Mouse (Mus musculus) midbrain, postnatal 0 days (tissue): ENCODE results near the gene Sbf1. TPM values are rescaled to one million over a fixed set of nuclear protein-coding genes. Genes with fewer than 3 reads are reported as not detected.
A peak's percentile ranks its signal among the peaks of the same experiment; 100 is the strongest.

Experiments
- ATAC-seq: fragments of 200-750 bp; cut with Nextera tagmentation; 2 replicates; pipeline ENCODE4 v1.8.0; 2017; ENCODE audit warnings: moderate number of reproducible peaks, mild to moderate bottlenecking, moderate TSS enrichment, moderate library complexity; ENCODE audit not compliant: low FRiP score
- DNase-seq: peaks from one replicate; pipeline ENCODE4 v3.0.0-alpha.2; 2015; ENCODE audit warnings: low spot score
- H3K27ac ChIP-seq: fragments of 300-500 bp; sonication (generic); 2 replicates; pipeline ENCODE4 v1.5.1; 2014; ENCODE audit warnings: low read depth, mild to moderate bottlenecking, low read length, mixed read lengths
- H3K27me3 ChIP-seq: fragments of 300-500 bp; sonication (generic); 2 replicates; pipeline ENCODE4 v1.6.1; 2014; ENCODE audit warnings: low read length, control low read depth, mixed read lengths; ENCODE audit not compliant: insufficient read depth
- H3K36me3 ChIP-seq: fragments of 300-500 bp; sonication (generic); 2 replicates; pipeline ENCODE4 v1.6.1; 2014; ENCODE audit warnings: low read length, control low read depth, mixed read lengths; ENCODE audit not compliant: insufficient read depth
- H3K4me1 ChIP-seq: fragments of 300-500 bp; sonication (generic); 2 replicates; pipeline ENCODE4 v1.6.1; 2014; ENCODE audit warnings: mild to moderate bottlenecking, control low read depth, antibody characterized with exemption, low read length, mixed read lengths; ENCODE audit not compliant: insufficient read depth
- H3K4me2 ChIP-seq: fragments of 300-500 bp; sonication (generic); 2 replicates; pipeline ENCODE4 v1.6.1; 2014; ENCODE audit warnings: low read depth, mild to moderate bottlenecking, low read length, mixed read lengths; ENCODE audit not compliant: poor library complexity, severe bottlenecking
- H3K4me3 ChIP-seq: fragments of 300-500 bp; sonication (generic); 2 replicates; pipeline ENCODE4 v1.5.1; 2014; ENCODE audit warnings: low read depth, mild to moderate bottlenecking, low read length, moderate library complexity
- H3K9ac ChIP-seq: fragments of 300-500 bp; sonication (generic); replicated peaks from 2 replicates; pipeline ENCODE4 v1.6.1; 2014; ENCODE audit warnings: mild to moderate bottlenecking, low read length, moderate library complexity, mixed read lengths; ENCODE audit not compliant: poor library complexity, severe bottlenecking
- H3K9me3 ChIP-seq: fragments of 300-500 bp; sonication (generic); 2 replicates; pipeline ENCODE4 v1.6.1; 2016; ENCODE audit warnings: low read length, control low read depth
- CTCF ChIP-seq: IDR thresholded peaks from 2 replicates; pipeline ENCODE4 v1.5.1; 2016; ENCODE audit warnings: antibody characterized with exemption, mild to moderate bottlenecking
- WGBS: fragments of 180-500 bp; shearing (Covaris S2); extraction: QIAGEN DNeasy Blood & Tissue Kit; methylation state at CpG from one replicate; pipeline ENCODE4 v1.1.7; 2014; 5-methylcytosine and 5-hydroxymethylcytosine counted together
- polyA plus RNA-seq: library from polyadenylated mRNA; unstranded; fragments of >200 nt; fragmentation: Nextera tagmentation; extraction: Ambion mirVana; gene quantifications from 2 replicates; pipeline ENCODE4 v1.2.1, GENCODE M21; 2015
- total RNA-seq: library from RNA; depleted of rRNA; stranded (reverse); fragments of >200 nt; gene quantifications from 2 replicates; pipeline ENCODE4 v1.2.3, GENCODE M21; 2014

The Sbf1 gene
- total and polyA plus RNA-seq, 2 experiments from 2014 or later: 77.3 to 287 TPM

DNA sequence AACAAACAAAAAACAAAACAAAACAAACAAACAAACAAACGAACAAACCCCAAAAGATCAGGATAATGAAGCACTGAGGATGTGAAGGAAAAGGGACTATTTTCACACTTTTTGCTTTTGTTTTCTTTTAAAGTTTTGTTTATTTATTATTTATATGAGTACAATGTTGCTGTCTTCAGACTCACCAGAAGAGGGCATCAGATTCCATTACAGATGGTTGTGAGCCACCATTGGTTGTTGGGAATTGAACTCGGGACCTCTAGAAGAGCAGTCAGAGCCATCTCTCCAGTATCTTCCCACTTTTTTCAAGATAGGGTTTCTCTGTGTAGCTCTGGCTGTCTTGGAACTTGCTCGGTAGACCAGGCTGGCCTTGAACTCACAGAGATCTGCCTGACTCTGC, 28.2 kb upstream of the Sbf1 start:
- Histone ChIP-seq H3K27ac (no peak overlapping the region), H3K9me3 (no peaks in the 10 kb centered on the region), H3K36me3 (no peaks in the 10 kb centered on the region), H3K9ac (no peak overlapping the region), H3K27me3 (no peaks in the 10 kb centered on the region), H3K4me1 (no peaks in the 10 kb centered on the region), H3K4me3 (no peak overlapping the region), H3K4me2 (no peak overlapping the region)
- ATAC-seq (no peak), DNase-seq (no peak)
- TF ChIP-seq CTCF: peak; percentile 17; the same call in 1 of the 2 replicates
- WGBS: 91% methylated on average over 3 of the region's 3 CpGs

DNA sequence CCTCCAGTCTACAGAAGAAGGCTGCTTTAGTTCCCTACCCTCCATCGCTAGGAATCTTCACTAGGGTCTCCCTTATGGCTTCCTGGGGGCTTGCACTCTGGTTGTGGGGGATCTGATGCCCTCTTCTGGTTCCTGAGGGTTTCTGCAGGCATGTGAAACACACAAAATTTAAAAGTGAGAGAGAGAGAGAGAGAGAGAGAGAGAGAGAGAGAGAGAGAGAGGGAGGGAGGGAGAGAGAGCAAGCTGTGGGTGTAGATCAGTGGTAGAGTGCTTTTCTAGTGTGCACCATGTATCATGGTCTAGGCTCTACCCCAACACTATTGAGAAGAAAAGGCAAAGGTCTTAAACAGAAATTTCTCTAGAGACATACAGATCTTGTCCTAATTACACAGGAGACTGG, 26.6 kb upstream of the Sbf1 start:
- Histone ChIP-seq H3K27ac (no peak overlapping the region), H3K9me3 (no peaks in the 10 kb centered on the region), H3K27me3 (no peaks in the 10 kb centered on the region), H3K9ac (no peak overlapping the region), H3K36me3 (no peaks in the 10 kb centered on the region), H3K4me3 (no peak overlapping the region), H3K4me2 (no peak overlapping the region), H3K4me1 (no peaks in the 10 kb centered on the region)
- no peak for TF ChIP-seq CTCF
- WGBS: 35% methylated on average over 1 of the region's 1 CpGs
- DNase-seq (no peak), ATAC-seq (no peak)

DNA sequence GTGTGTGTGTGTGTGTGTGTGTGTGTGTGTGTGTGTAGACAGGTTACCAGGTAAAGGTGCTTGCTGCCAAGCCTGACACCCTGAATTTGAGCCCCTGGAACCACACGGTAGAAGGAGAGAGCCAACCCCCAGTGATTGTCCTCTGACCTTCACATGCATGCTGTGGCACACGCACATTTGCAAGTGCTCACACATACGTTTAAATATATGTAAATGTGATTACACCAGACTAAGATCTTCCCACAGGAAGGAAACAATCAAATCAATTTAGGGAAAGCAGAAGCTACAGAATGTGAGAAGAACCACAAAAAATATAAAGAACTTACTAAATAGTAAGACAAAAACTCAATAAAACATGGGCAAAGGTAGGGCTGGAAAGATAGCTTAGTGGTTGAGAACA, 25.0 kb upstream of the Sbf1 start:
- no peak overlapping the region for H3K27ac ChIP-seq
- no peak overlapping the region for H3K4me3 ChIP-seq
- no peak for TF ChIP-seq CTCF
- H3K9me3 ChIP-seq: no peaks in the 10 kb centered on the region
- no peak overlapping the region for H3K9ac ChIP-seq
- no peak overlapping the region for H3K4me2 ChIP-seq
- H3K36me3 ChIP-seq: no peaks in the 10 kb centered on the region
- no peaks in the 10 kb centered on the region for H3K27me3 ChIP-seq
- ATAC-seq: no peak
- 89% methylated on average over 3 of the region's 3 CpGs for WGBS
- no peaks in the 10 kb centered on the region for H3K4me1 ChIP-seq
- no peak for DNase-seq

DNA sequence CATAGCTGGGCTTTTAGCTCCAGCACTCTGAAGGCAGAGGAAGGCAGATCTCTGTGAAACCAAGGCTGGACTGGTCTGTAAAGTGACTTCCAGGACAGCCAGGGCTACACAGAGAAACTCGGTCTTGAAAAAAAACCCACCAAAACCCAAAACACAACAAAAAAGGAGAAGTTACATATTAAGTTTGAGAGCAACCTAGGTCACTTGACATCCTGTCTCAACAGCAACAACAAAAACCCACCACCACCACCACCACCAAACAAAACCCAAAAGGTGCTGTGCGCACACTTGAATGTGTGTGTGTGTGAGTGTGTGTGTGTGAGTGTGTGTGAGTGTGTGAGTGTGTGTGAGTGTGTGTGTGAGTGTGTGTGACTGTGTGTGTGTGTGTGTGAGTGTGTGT, 24.6 kb upstream of the Sbf1 start:
- no peak overlapping the region for H3K4me3 ChIP-seq
- H3K9ac ChIP-seq: no peak overlapping the region
- no peaks in the 10 kb centered on the region for H3K36me3 ChIP-seq
- H3K9me3 ChIP-seq: no peaks in the 10 kb centered on the region
- H3K4me1 ChIP-seq: no peaks in the 10 kb centered on the region
- no peaks in the 10 kb centered on the region for H3K27me3 ChIP-seq
- 81% methylated on average over 2 of the region's 2 CpGs for WGBS
- ATAC-seq (no peak), DNase-seq (no peak)
- no peak for TF ChIP-seq CTCF
- no peak overlapping the region for H3K27ac ChIP-seq
- H3K4me2 ChIP-seq: no peak overlapping the region

DNA sequence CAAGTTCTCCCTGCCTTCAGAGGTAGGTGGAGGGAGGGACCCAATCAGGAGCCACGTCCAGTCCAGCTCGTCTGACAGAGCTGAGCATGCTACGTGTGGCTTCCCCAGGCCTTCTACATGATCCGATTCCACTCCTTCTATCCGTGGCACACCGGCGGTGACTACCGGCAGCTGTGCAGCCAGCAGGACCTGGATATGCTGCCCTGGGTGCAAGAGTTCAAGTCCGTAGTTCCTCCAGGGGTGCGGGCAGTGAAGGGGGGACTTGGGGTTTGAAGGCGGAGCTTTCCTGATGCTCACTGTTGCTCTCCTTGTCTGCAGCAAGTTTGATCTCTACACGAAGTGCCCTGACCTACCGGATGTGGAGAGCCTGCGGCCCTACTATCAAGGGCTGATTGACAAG, 21.3 kb upstream of the Sbf1 start:
- Histone ChIP-seq H3K9ac (no peak overlapping the region), H3K9me3 (no peaks in the 10 kb centered on the region), H3K27ac (no peak overlapping the region), H3K4me3 (no peak overlapping the region), H3K4me1 (no peaks in the 10 kb centered on the region), H3K27me3 (no peaks in the 10 kb centered on the region), H3K4me2 (no peak overlapping the region), H3K36me3 (no peaks in the 10 kb centered on the region)
- DNase-seq (no peak), ATAC-seq (no peak)
- TF ChIP-seq CTCF: no peak
- 88% methylated on average over 14 of the region's 14 CpGs for WGBS

DNA sequence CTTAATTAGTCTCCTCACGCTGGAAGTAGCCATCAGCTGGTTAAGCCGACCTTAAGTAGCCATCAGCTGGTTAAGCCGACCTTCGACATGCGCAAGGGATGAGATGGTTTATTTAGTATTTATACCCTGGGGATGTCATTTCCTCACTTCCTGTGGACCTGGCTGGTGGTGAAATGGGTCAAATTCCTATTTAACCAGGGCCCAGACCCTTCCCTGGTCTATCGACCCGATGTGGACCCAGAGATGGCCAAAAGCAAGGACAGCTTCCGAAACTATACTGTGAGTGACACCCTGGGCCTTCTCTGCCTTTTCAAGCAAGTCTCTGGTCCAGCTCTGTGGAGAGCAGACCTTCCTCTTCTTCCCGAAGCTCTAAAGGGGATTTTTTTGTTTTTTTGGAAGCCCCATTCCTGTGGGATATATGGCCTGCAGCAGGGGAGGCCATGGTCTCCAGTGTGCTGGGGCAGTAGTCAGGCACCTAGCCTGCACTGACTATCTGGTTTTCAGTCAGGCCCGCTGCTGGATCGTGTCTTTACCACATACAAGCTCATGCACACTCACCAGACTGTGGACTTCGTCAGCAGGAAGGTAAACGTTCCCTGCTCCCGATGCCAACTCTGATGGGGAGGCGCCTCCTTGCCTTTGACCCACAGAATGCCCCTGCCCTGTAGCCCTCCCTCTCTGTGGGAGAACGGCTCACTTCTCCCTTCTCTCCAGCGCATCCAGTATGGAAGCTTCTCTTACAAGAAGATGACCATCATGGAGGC, 19.8 kb upstream of the Sbf1 start:
- no peak for TF ChIP-seq CTCF
- WGBS: 85% methylated on average over 17 of the region's 17 CpGs
- no peaks in the 10 kb centered on the region for H3K9me3 ChIP-seq

More for the DNA sequence above, 19.8 kb upstream of the Sbf1 start:
- no peak overlapping the region for H3K9ac ChIP-seq
- no peak for DNase-seq
- H3K27ac ChIP-seq: no peak overlapping the region
- no peak overlapping the region for H3K4me3 ChIP-seq
- H3K36me3 ChIP-seq: no peaks in the 10 kb centered on the region
- no peaks in the 10 kb centered on the region for H3K27me3 ChIP-seq
- no peaks in the 10 kb centered on the region for H3K4me1 ChIP-seq
- no peak for ATAC-seq
- no peak overlapping the region for H3K4me2 ChIP-seq
